In the genomic region with DNA sequence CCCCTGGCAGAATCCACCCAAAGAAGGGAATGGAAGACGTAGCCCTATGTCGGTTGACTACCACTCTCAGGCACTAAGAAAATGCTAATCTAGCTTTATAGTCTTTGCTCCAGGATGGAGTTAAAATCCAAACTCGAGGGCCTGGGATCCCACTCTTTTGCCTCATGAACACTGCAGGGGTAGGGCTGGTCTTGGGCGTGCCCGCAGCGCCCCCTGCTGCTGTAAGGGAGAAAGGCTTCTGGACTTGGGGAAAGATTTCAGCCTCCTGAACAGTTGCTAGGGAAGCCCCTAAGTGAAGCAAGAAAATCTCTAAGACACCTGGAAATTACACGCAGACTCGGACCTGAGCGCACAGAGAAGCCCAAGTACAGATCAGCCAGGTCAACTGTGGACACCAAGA, we compare ENCODE assay signal across 8 mouse cellular contexts. TPM values are rescaled to one million over a fixed set of nuclear protein-coding genes. Genes with fewer than 3 reads are reported as not detected.
DNase-seq lines count a peak whose midpoint lies in the region; ATAC-seq and TF ChIP-seq lines count a peak whose summit lies in the region.

No protein-coding gene starts in this region.

- WGBS in midbrain, embryonic 10.5 days: 20% methylated on average over 9 of the region's 9 CpGs
- 14% methylated on average over 9 of the region's 9 CpGs for WGBS in midbrain, embryonic 16.5 days
- 20% methylated on average over 9 of the region's 9 CpGs for WGBS in forebrain, embryonic 12.5 days
- WGBS in hindbrain, embryonic 16.5 days: 15% methylated on average over 9 of the region's 9 CpGs
- 15% methylated on average over 9 of the region's 9 CpGs for WGBS in limb, embryonic 14.5 days

- no peak overlapping the region for H3K4me3 ChIP-seq in midbrain, embryonic 10.5 days
- no peak overlapping the region for H3K4me3 ChIP-seq in midbrain, embryonic 16.5 days (ENCODE audit: low read depth, low read length)
- no peak overlapping the region for H3K4me3 ChIP-seq in forebrain, embryonic 12.5 days (replicated peaks)
- H3K4me3 ChIP-seq in hindbrain, embryonic 16.5 days (ENCODE audit: low read length): no peak overlapping the region
- no peak overlapping the region for H3K4me3 ChIP-seq in limb, embryonic 14.5 days (replicated peaks; ENCODE audit: low read length)

- TF ChIP-seq POLR2A in limb, embryonic 14.5 days (IDR thresholded peaks at IDR 0.05; ENCODE audit: borderline replicate concordance, extremely low read depth, insufficient read depth, insufficient read length): no peak

- no peak overlapping the region for H3K4me2 ChIP-seq in midbrain, embryonic 16.5 days (ENCODE audit: low read length)
- H3K4me2 ChIP-seq in forebrain, embryonic 12.5 days: no peak overlapping the region
- no peak overlapping the region for H3K4me2 ChIP-seq in hindbrain, embryonic 16.5 days (ENCODE audit: low read length)
- H3K4me2 ChIP-seq in limb, embryonic 14.5 days (replicated peaks; ENCODE audit: low read depth, low read length, severe bottlenecking): no peak overlapping the region

- H3K36me3 ChIP-seq in midbrain, embryonic 10.5 days: no peaks in the 10 kb centered on the region
- H3K36me3 ChIP-seq in midbrain, embryonic 16.5 days (ENCODE audit: control insufficient read depth, insufficient read depth, low read length): no peaks in the 10 kb centered on the region
- H3K36me3 ChIP-seq in forebrain, embryonic 12.5 days (replicated peaks): no peaks in the 10 kb centered on the region
- no peaks in the 10 kb centered on the region for H3K36me3 ChIP-seq in hindbrain, embryonic 16.5 days (ENCODE audit: control insufficient read depth, insufficient read depth, low read length)
- no peaks in the 10 kb centered on the region for H3K36me3 ChIP-seq in limb, embryonic 14.5 days (ENCODE audit: control insufficient read depth, insufficient read depth, low read length)

- H3K27me3 ChIP-seq in midbrain, embryonic 10.5 days (ENCODE audit: low read depth, poor library complexity, severe bottlenecking): peaks cover 43% of the 10 kb centered on the region
- peaks cover 13% of the 10 kb centered on the region for H3K27me3 ChIP-seq in midbrain, embryonic 16.5 days (ENCODE audit: control insufficient read depth, insufficient read depth, low read depth, low read length)
- peaks cover 5% of the 10 kb centered on the region; the same call in 1 of the 2 replicates for H3K27me3 ChIP-seq in forebrain, embryonic 12.5 days
- H3K27me3 ChIP-seq in hindbrain, embryonic 16.5 days (replicated peaks; ENCODE audit: control insufficient read depth, insufficient read depth, low read length): 0 out of 2 replicates have a peak, but pooled peaks cover under 1% of the 10 kb centered on the region
- H3K27me3 ChIP-seq in limb, embryonic 14.5 days (ENCODE audit: control insufficient read depth, insufficient read depth, low read length): no peaks in the 10 kb centered on the region

- no peak overlapping the region for H3K27ac ChIP-seq in midbrain, embryonic 10.5 days (replicated peaks)
- H3K27ac ChIP-seq in midbrain, embryonic 16.5 days (ENCODE audit: low read length): no peak overlapping the region
- H3K27ac ChIP-seq in forebrain, embryonic 12.5 days: no peak overlapping the region
- H3K27ac ChIP-seq in hindbrain, embryonic 16.5 days (ENCODE audit: low read depth, low read length): no peak overlapping the region
- no peak overlapping the region for H3K27ac ChIP-seq in limb, embryonic 14.5 days (replicated peaks; ENCODE audit: low read depth, low read length)

- no peak overlapping the region for H3K9ac ChIP-seq in midbrain, embryonic 16.5 days (ENCODE audit: low read depth, low read length)
- no peak overlapping the region for H3K9ac ChIP-seq in forebrain, embryonic 12.5 days
- no peak overlapping the region for H3K9ac ChIP-seq in hindbrain, embryonic 16.5 days (ENCODE audit: low read depth, low read length)
- H3K9ac ChIP-seq in limb, embryonic 14.5 days (ENCODE audit: low read depth, low read length, severe bottlenecking): no peak overlapping the region

- ATAC-seq in midbrain, embryonic 16.5 days: no peak
- 0 out of 2 replicates have a peak, but pooled peaks have one; percentile 3 for ATAC-seq in forebrain, embryonic 12.5 days (ENCODE audit: low FRiP score)
- ATAC-seq in hindbrain, embryonic 16.5 days: peak; percentile 56; the same call in 1 of the 2 replicates
- no peak for ATAC-seq in limb, embryonic 14.5 days (ENCODE audit: low FRiP score, low read depth)

- H3K4me1 ChIP-seq in midbrain, embryonic 10.5 days: no peaks in the 10 kb centered on the region
- no peaks in the 10 kb centered on the region for H3K4me1 ChIP-seq in midbrain, embryonic 16.5 days (ENCODE audit: control insufficient read depth, insufficient read depth, low read length)
- no peaks in the 10 kb centered on the region for H3K4me1 ChIP-seq in forebrain, embryonic 12.5 days
- no peaks in the 10 kb centered on the region for H3K4me1 ChIP-seq in hindbrain, embryonic 16.5 days (ENCODE audit: control insufficient read depth, insufficient read depth, low read depth, low read length)
- no peaks in the 10 kb centered on the region for H3K4me1 ChIP-seq in limb, embryonic 14.5 days (ENCODE audit: control insufficient read depth, insufficient read depth, low read length)

- DNase-seq in midbrain, embryonic 10.5 days (ENCODE audit: low spot score): peak; percentile 77
- peak; percentile 11 for DNase-seq in adrenal gland, adult 8-10 months
- peak; percentile 50 for DNase-seq in limb, embryonic 14.5 days (ENCODE audit: low spot score)
- peak; percentile 59 for DNase-seq in ovary, postnatal 14 days (ENCODE audit: low spot score)
- peak; percentile 43 to 52 for DNase-seq in urinary bladder, postnatal 36 days (ENCODE audit: low spot score in 2 of 2)

- H3K9me3 ChIP-seq in midbrain, embryonic 10.5 days (replicated peaks): no peaks in the 10 kb centered on the region
- H3K9me3 ChIP-seq in midbrain, embryonic 16.5 days (replicated peaks; ENCODE audit: control insufficient read depth, low read length, poor library complexity, severe bottlenecking): no peaks in the 10 kb centered on the region
- H3K9me3 ChIP-seq in forebrain, embryonic 12.5 days: no peaks in the 10 kb centered on the region
- H3K9me3 ChIP-seq in hindbrain, embryonic 16.5 days (ENCODE audit: control insufficient read depth, low read length): no peaks in the 10 kb centered on the region
- no peaks in the 10 kb centered on the region for H3K9me3 ChIP-seq in limb, embryonic 14.5 days (ENCODE audit: control insufficient read depth, low read length)

RNA-seq across cellular contexts. Expression of a gene that starts 12.7 kb away (rescaled TPM):
- polyA plus RNA-seq in midbrain, embryonic 10.5 days (2016; fragmentation: Nextera tagmentation; extraction: Ambion mirVana): 89.5 and 102 TPM in 2 replicates
- 138 and 141 TPM in 2 replicates for polyA plus RNA-seq in midbrain, embryonic 16.5 days (2015; fragmentation: Nextera tagmentation; extraction: Ambion mirVana)
- total RNA-seq in adrenal gland, adult 8-10 months (2022): 10 to 100 TPM; 28.8 to 41.7 (median 38.3) TPM
- polyA plus RNA-seq in forebrain, embryonic 12.5 days (2016; fragmentation: Nextera tagmentation; extraction: Ambion mirVana): 127 and 136 TPM in 2 replicates
- 130 and 137 TPM in 2 replicates for polyA plus RNA-seq in hindbrain, embryonic 16.5 days (2015; fragmentation: Nextera tagmentation; extraction: Ambion mirVana)
- polyA plus RNA-seq in limb, embryonic 14.5 days (2012; rRNA removed): 67.2 and 85.1 TPM in 2 replicates
- polyA plus RNA-seq in limb, embryonic 14.5 days (2014; fragmentation: Nextera tagmentation; extraction: Ambion mirVana): 148 and 172 TPM in 2 replicates

RNA-seq across cellular contexts. Expression of a gene that starts 33.6 kb away (rescaled TPM):
- polyA plus RNA-seq in midbrain, embryonic 10.5 days (2016; fragmentation: Nextera tagmentation; extraction: Ambion mirVana): 12.5 and 12.8 TPM in 2 replicates
- polyA plus RNA-seq in midbrain, embryonic 16.5 days (2015; fragmentation: Nextera tagmentation; extraction: Ambion mirVana): 16.8 and 17.9 TPM in 2 replicates
- total RNA-seq in adrenal gland, adult 8-10 months (2022): 1 to 10 TPM; 1.9 to 5.6 (median 5.0) TPM
- 13.1 and 16.1 TPM in 2 replicates for polyA plus RNA-seq in forebrain, embryonic 12.5 days (2016; fragmentation: Nextera tagmentation; extraction: Ambion mirVana)
- 17.2 and 18.3 TPM in 2 replicates for polyA plus RNA-seq in hindbrain, embryonic 16.5 days (2015; fragmentation: Nextera tagmentation; extraction: Ambion mirVana)
- polyA plus RNA-seq in limb, embryonic 14.5 days (2012; rRNA removed): 7.4 and 8.6 TPM in 2 replicates
- polyA plus RNA-seq in limb, embryonic 14.5 days (2014; fragmentation: Nextera tagmentation; extraction: Ambion mirVana): 9.7 and 11.8 TPM in 2 replicates

Comparison
In these comparisons a context has a peak if more than half of its experiments do, and no peak if none do; other contexts are left out.
1. DNase-seq: peak in every context shown above with its lines; median percentile 77 in midbrain, embryonic 10.5 days; 59 in ovary, postnatal 14 days; 50 in limb, embryonic 14.5 days; 48 in urinary bladder, postnatal 36 days; 11 in adrenal gland, adult 8-10 months.
2. ATAC-seq: peak in forebrain, embryonic 12.5 days (single experiment) and hindbrain, embryonic 16.5 days (single experiment); none in midbrain, embryonic 16.5 days (single experiment) and limb, embryonic 14.5 days (single experiment).